Mouse (Mus musculus) neural tube, embryonic 12.5 days (tissue): ENCODE measurements around the gene Arl13b. TPM values are rescaled to one million over a fixed set of nuclear protein-coding genes. Genes with fewer than 3 reads are reported as not detected.
A peak's percentile ranks its signal among the peaks of the same experiment; 100 is the strongest.

Experiments
- ATAC-seq: fragments of 200-750 bp; cut with Nextera tagmentation; 2 replicates; pipeline ENCODE4 v1.8.0; 2017; ENCODE audit warnings: low read depth, mild to moderate bottlenecking, moderate TSS enrichment, moderate library complexity; ENCODE audit not compliant: low FRiP score
- H3K27ac ChIP-seq: fragments of 300-500 bp; sonication (generic); 2 replicates; pipeline ENCODE4 v1.5.1; 2016
- H3K27me3 ChIP-seq: fragments of 300-500 bp; sonication (generic); replicated peaks from 2 replicates; pipeline ENCODE4 v1.6.1; 2016; ENCODE audit warnings: mild to moderate bottlenecking
- H3K36me3 ChIP-seq: fragments of 300-500 bp; sonication (generic); 2 replicates; pipeline ENCODE4 v1.6.1; 2016; ENCODE audit warnings: mild to moderate bottlenecking
- H3K4me1 ChIP-seq: fragments of 300-500 bp; sonication (generic); 2 replicates; pipeline ENCODE4 v1.6.1; 2016
- H3K4me2 ChIP-seq: fragments of 300-500 bp; sonication (generic); replicated peaks from 2 replicates; pipeline ENCODE4 v1.6.1; 2016; ENCODE audit warnings: mild to moderate bottlenecking
- H3K4me3 ChIP-seq: fragments of 300-500 bp; sonication (generic); 2 replicates; pipeline ENCODE4 v1.5.1; 2016
- H3K9ac ChIP-seq: fragments of 300-500 bp; sonication (generic); 2 replicates; pipeline ENCODE4 v1.6.1; 2016; ENCODE audit warnings: mild to moderate bottlenecking
- H3K9me3 ChIP-seq: fragments of 300-500 bp; sonication (generic); 2 replicates; pipeline ENCODE4 v1.6.1; 2016; ENCODE audit warnings: mild to moderate bottlenecking
- WGBS: fragments of 180-500 bp; shearing (Covaris S2); methylation state at CpG from one replicate; pipeline ENCODE4 v1.1.7; 2016; 5-methylcytosine and 5-hydroxymethylcytosine counted together
- polyA plus RNA-seq: library from polyadenylated mRNA; unstranded; fragments of >200 nt; fragmentation: Nextera tagmentation; extraction: Ambion mirVana; gene quantifications from 2 replicates; pipeline ENCODE4 v1.2.1, GENCODE M21; 2016

Arl13b gene
- 18.0 and 20.7 TPM in 2 replicates for polyA plus RNA-seq

GRCm38 (mm10) chr16:62846498-62847312 is at the start of gene Arl13b:
TSS of gene Arl13b (minus strand) at chr16:62847040.
- WGBS: under 1% methylated on average over 52 of the region's 52 CpGs
- Histone ChIP-seq H3K27ac (no peak within 1 kb of the TSS; the same call in 1 of the 2 replicates), H3K36me3 (no peaks in the 10 kb centered on the region), H3K9ac (peak within 1 kb of the TSS; percentile 76), H3K4me3 (peak within 1 kb of the TSS; percentile 83), H3K4me2 (peak within 1 kb of the TSS; percentile 88), H3K27me3 (no peaks in the 10 kb centered on the region), H3K9me3 (no peaks in the 10 kb centered on the region), H3K4me1 (peaks cover 9% of the 10 kb centered on the region; the same call in 1 of the 2 replicates)
- peak; percentile 100 for ATAC-seq

GRCm38 (mm10) chr16:62895824-62896223 is 49.0 kb upstream of the Arl13b start:
- Histone ChIP-seq H3K9ac (no peak overlapping the region), H3K27me3 (no peaks in the 10 kb centered on the region), H3K4me3 (no peak overlapping the region), H3K4me1 (no peaks in the 10 kb centered on the region), H3K9me3 (no peaks in the 10 kb centered on the region), H3K4me2 (no peak overlapping the region), H3K27ac (no peak overlapping the region), H3K36me3 (no peaks in the 10 kb centered on the region)
- 89% methylated on average over 3 of the region's 3 CpGs for WGBS
- ATAC-seq: no peak

- WGBS: 73% methylated on average over 6 of the region's 6 CpGs
- Histone ChIP-seq H3K27ac (no peak overlapping the region), H3K36me3 (no peaks in the 10 kb centered on the region), H3K9ac (no peak overlapping the region), H3K9me3 (no peaks in the 10 kb centered on the region), H3K27me3 (no peaks in the 10 kb centered on the region), H3K4me2 (no peak overlapping the region), H3K4me3 (no peak overlapping the region), H3K4me1 (peaks cover 7% of the 10 kb centered on the region; the same call in 1 of the 2 replicates)
- no peak for ATAC-seq
Measured at GRCm38 (mm10) chr16:62874065-62874464, 27.2 kb upstream of the Arl13b start.

- H3K27me3 ChIP-seq: no peaks in the 10 kb centered on the region
- H3K27ac ChIP-seq: no peak overlapping the region
- H3K4me2 ChIP-seq: no peak overlapping the region
- H3K4me1 ChIP-seq: peaks cover 7% of the 10 kb centered on the region; the same call in 1 of the 2 replicates
- peak; percentile 82 for ATAC-seq
- H3K9me3 ChIP-seq: no peaks in the 10 kb centered on the region
- H3K36me3 ChIP-seq: no peaks in the 10 kb centered on the region
- WGBS: 9% methylated on average over 4 of the region's 4 CpGs
- no peak overlapping the region for H3K9ac ChIP-seq
- no peak overlapping the region for H3K4me3 ChIP-seq
Measured at GRCm38 (mm10) chr16:62873180-62873579, 26.3 kb upstream of the Arl13b start.

DNA sequence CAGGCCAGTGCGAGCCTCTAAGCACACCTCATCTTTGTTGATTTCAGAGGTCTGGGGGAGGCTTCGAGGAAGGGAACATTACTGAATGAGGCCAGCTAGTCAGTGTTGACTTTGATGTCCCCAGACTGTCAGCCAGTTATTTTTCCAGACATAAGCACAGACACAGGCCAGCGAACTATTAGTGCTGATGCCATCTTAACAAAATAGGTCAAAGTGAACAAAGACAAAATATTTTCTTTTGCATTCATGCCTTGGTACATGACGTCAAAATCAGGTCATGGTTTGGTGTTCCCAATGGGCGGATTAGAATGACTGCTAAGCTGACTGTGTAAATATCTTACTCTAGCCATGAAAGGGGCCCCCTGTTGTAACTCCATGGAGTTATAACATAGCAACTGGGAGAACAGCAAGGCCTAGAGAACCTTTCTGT is 25.9 kb upstream of the Arl13b start:
- 32% methylated on average over 5 of the region's 5 CpGs for WGBS
- Histone ChIP-seq H3K27ac (no peak overlapping the region), H3K27me3 (no peaks in the 10 kb centered on the region), H3K9me3 (no peaks in the 10 kb centered on the region), H3K4me3 (no peak overlapping the region), H3K9ac (no peak overlapping the region), H3K4me1 (peaks cover 7% of the 10 kb centered on the region; the same call in 1 of the 2 replicates), H3K4me2 (no peak overlapping the region), H3K36me3 (no peaks in the 10 kb centered on the region)
- 0 out of 2 replicates have a peak, but pooled peaks have one; percentile 16 for ATAC-seq

- Histone ChIP-seq H3K27me3 (no peaks in the 10 kb centered on the region), H3K27ac (no peak overlapping the region), H3K9me3 (no peaks in the 10 kb centered on the region), H3K4me1 (no peaks in the 10 kb centered on the region), H3K9ac (no peak overlapping the region), H3K4me2 (no peak overlapping the region), H3K36me3 (no peaks in the 10 kb centered on the region), H3K4me3 (no peak overlapping the region)
- no peak for ATAC-seq
- WGBS: 74% methylated on average over 6 of the region's 6 CpGs
Measured at GRCm38 (mm10) chr16:62861455-62861854, 14.6 kb upstream of the Arl13b start.

- H3K27me3 ChIP-seq: no peaks in the 10 kb centered on the region
- no peak overlapping the region for H3K27ac ChIP-seq
- H3K4me3 ChIP-seq: no peak overlapping the region
- no peak overlapping the region for H3K9ac ChIP-seq
- H3K4me2 ChIP-seq: no peak overlapping the region
- H3K4me1 ChIP-seq: no peaks in the 10 kb centered on the region
- ATAC-seq: no peak
- no peaks in the 10 kb centered on the region for H3K36me3 ChIP-seq
- H3K9me3 ChIP-seq: no peaks in the 10 kb centered on the region
- 85% methylated on average over 1 of the region's 1 CpGs for WGBS
Measured at GRCm38 (mm10) chr16:62860140-62860539, 13.3 kb upstream of the Arl13b start.

- no peaks in the 10 kb centered on the region for H3K27me3 ChIP-seq
- H3K4me3 ChIP-seq: no peak overlapping the region
- H3K36me3 ChIP-seq: no peaks in the 10 kb centered on the region
- no peak for ATAC-seq
- H3K9ac ChIP-seq: no peak overlapping the region
- no peaks in the 10 kb centered on the region for H3K9me3 ChIP-seq
- no peak overlapping the region for H3K4me2 ChIP-seq
- WGBS: 93% methylated on average over 1 of the region's 1 CpGs
- H3K27ac ChIP-seq: no peak overlapping the region
- no peaks in the 10 kb centered on the region for H3K4me1 ChIP-seq
Measured at GRCm38 (mm10) chr16:62858018-62858417, 11.2 kb upstream of the Arl13b start.

DNA sequence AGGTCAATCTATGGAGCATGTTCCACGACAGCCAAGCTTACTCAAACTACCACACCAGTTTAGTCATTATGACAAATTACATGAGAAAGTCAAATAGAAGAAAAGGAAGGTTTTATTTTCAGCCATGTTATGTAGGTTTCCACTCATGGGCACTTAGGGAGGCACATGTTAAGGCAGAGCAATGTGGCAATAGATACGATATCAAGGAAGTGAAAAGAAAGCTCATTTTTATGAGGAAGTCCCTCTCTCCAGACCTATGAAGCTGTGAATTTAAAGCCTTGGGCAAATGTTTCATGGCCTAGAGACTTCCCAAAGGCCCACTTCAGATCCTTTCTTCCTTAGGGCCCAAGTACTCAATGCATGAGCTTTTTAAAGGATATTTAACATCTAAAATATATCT is 10.7 kb upstream of the Arl13b start:
- H3K4me1 ChIP-seq: no peaks in the 10 kb centered on the region
- no peak for ATAC-seq

DNA sequence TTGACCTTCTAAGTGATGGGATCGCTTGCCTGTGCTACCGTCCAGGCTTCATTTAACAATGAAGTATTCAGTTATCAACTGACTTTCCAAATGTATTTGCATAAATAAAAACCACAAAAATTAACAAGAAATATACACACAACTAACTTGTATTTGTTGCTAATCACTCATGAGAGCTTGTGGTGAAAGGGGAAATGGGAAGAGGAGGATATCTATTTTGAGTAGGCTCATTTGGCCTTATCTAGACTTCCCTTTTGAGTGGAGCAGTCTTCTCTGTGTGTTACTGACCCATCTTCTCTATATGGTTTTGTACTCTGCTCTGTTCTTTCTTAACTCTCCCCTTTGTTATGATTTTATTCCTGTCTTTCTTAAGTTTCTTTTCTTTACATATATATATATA is 9.4 kb upstream of the Arl13b start:
- H3K9me3 ChIP-seq: no peaks in the 10 kb centered on the region
- H3K4me1 ChIP-seq: no peaks in the 10 kb centered on the region
- no peaks in the 10 kb centered on the region for H3K27me3 ChIP-seq
- no peak overlapping the region for H3K9ac ChIP-seq
- H3K36me3 ChIP-seq: no peaks in the 10 kb centered on the region
- H3K27ac ChIP-seq: no peak overlapping the region
- 86% methylated on average over 2 of the region's 2 CpGs for WGBS
- no peak overlapping the region for H3K4me3 ChIP-seq
- ATAC-seq: no peak
- H3K4me2 ChIP-seq: no peak overlapping the region

More for the DNA sequence above, 10.7 kb upstream of the Arl13b start:
- no peak overlapping the region for H3K27ac ChIP-seq
- WGBS: 91% methylated on average over 2 of the region's 2 CpGs
- H3K4me2 ChIP-seq: no peak overlapping the region
- no peak overlapping the region for H3K4me3 ChIP-seq
- H3K36me3 ChIP-seq: no peaks in the 10 kb centered on the region
- H3K27me3 ChIP-seq: no peaks in the 10 kb centered on the region
- H3K9ac ChIP-seq: no peak overlapping the region
- H3K9me3 ChIP-seq: no peaks in the 10 kb centered on the region

DNA sequence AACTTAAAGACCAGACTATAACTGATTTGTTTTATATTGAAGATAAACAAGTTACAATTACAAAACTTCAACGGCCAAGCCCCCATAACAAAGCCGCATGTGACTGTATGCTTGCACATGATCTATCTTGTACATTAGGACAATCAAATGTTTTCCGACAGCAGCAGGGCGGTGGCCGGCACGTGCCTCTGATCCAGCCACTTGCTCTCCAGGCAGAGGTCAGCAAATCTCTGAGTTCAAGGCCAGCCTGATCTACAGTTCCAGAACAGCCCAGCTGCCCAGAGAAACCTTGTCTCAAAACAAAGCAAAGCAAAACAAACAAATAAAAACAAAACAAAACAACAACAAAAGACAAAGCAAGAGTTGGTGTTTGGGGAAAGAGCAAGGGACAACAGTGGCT is 8.5 kb upstream of the Arl13b start:
- no peak for ATAC-seq
- Histone ChIP-seq H3K27ac (no peak overlapping the region), H3K4me2 (peak overlapping the region; percentile 91; the same call in 1 of the 2 replicates), H3K9me3 (no peaks in the 10 kb centered on the region), H3K27me3 (no peaks in the 10 kb centered on the region), H3K36me3 (no peaks in the 10 kb centered on the region), H3K4me1 (no peaks in the 10 kb centered on the region), H3K4me3 (no peak overlapping the region), H3K9ac (no peak overlapping the region)
- WGBS: 80% methylated on average over 6 of the region's 6 CpGs

GRCm38 (mm10) chr16:62854191-62855068 is 7.6 kb upstream of the Arl13b start, which contains the start of gene Pros1:
TSS of gene Pros1 (plus strand) at chr16:62854307.
- H3K27ac ChIP-seq: no peak within 1 kb of the TSS
- H3K9me3 ChIP-seq: no peaks in the 10 kb centered on the region
- peak; percentile 91 for ATAC-seq
- no peaks in the 10 kb centered on the region for H3K27me3 ChIP-seq
- H3K4me3 ChIP-seq: peak within 1 kb of the TSS; percentile 52
- no peaks in the 10 kb centered on the region for H3K4me1 ChIP-seq
- peak within 1 kb of the TSS; percentile 69 for H3K9ac ChIP-seq
- peak within 1 kb of the TSS; percentile 91 for H3K4me2 ChIP-seq
- 5% methylated on average over 42 of the region's 42 CpGs for WGBS
- H3K36me3 ChIP-seq: no peaks in the 10 kb centered on the region
